Mouse (Mus musculus): ENCODE measurements around the gene Atp6v1e1.

DNA sequence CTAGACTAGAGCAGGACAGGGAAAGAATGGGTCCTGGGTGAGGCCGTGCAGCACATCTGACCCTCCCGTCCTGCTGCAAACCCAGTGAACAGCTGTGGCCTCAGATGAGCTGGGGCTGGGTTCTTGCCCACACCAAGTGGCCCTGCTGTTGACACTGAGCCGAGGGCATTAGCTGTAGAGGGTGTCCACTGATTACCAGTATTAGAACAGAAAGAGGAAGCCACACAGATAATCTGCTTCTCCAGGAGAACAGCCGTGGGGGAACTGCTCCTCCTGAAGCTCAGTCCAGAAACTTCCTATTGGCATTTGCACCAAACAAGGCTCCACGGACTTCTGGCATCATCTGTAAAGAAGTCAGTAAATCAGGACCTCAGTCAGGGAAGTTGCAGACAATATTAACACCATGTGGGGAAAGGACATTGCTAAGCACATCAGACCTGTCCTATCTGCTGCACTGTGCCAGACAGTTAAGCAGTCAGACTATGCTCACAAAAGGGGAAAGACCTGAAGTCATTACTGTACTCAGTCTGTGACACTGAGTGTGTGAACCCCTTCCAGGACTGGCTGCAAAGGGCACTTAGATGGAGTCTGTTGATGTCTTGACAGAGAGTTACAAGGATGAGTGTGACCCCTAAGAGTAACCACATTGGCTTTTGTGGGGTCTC, 27.0 kb downstream of the Atp6v1e1 start:
- TF ChIP-seq MAX (IDR thresholded peaks at IDR 0.05) (no peak), CTCF (IDR thresholded peaks at IDR 0.05; ENCODE audit: control insufficient read depth, insufficient read depth, insufficient read length) (no peak), MYOG (IDR thresholded peaks at IDR 0.05; ENCODE audit: control insufficient read depth, extremely low read depth, insufficient read length) (no peak)

All from C2C12 (cell line).